Mouse (Mus musculus) liver, embryonic 14.5 days (tissue): ENCODE results near the gene Pnpla8. TPM values are rescaled to one million over a fixed set of nuclear protein-coding genes. Genes with fewer than 3 reads are reported as not detected.

Experiments used
- ATAC-seq: fragments of 200-750 bp; cut with Nextera tagmentation; 2 replicates; pipeline ENCODE4 v1.8.0; 2017; ENCODE audit warnings: moderate number of reproducible peaks, mild to moderate bottlenecking, moderate library complexity; ENCODE audit not compliant: insufficient read depth
- DNase-seq, 3 experiments: peaks; one replicate each; pipeline ENCODE4 v3.0.0-alpha.2; 2012 to 2013; ENCODE audit warnings: low read depth in 3 of 3, low spot score in 3 of 3
- H3K27ac ChIP-seq: fragments of 300-500 bp; sonication (generic); 2 replicates; pipeline ENCODE4 v1.5.1; 2014; ENCODE audit warnings: moderate library complexity, mild to moderate bottlenecking, control low read depth, inconsistent platforms
- H3K27me3 ChIP-seq: fragments of 300-500 bp; sonication (generic); 2 replicates; pipeline ENCODE4 v1.6.1; 2014; ENCODE audit warnings: mild to moderate bottlenecking, low read length, moderate library complexity; ENCODE audit not compliant: control insufficient read depth, insufficient read depth
- H3K36me3 ChIP-seq: fragments of 300-500 bp; sonication (generic); replicated peaks from 2 replicates; pipeline ENCODE4 v1.6.1; 2014; ENCODE audit warnings: low read depth; ENCODE audit not compliant: control insufficient read depth, insufficient read depth
- H3K4me1 ChIP-seq, 2 experiments: fragments of 200-500 bp in 1 of 2; fragments of 300-500 bp in 1 of 2; sonication (generic) in 1 of 2; replicated peaks; 2 replicates each; pipeline ENCODE4 v1.6.1; 2012 to 2014; ENCODE audit warnings: antibody characterized with exemption in 1 of 2, inconsistent platforms in 1 of 2, low read length in 1 of 2; ENCODE audit not compliant: control insufficient read depth in 2 of 2, insufficient read depth in 2 of 2
- H3K4me2 ChIP-seq: fragments of 300-500 bp; sonication (generic); 2 replicates; pipeline ENCODE4 v1.6.1; 2014; ENCODE audit warnings: low read depth, mild to moderate bottlenecking, control low read depth, moderate library complexity
- H3K4me3 ChIP-seq, 2 experiments: fragments of 200-500 bp in 1 of 2; fragments of 300-500 bp in 1 of 2; sonication (generic) in 1 of 2; 2 replicates each; pipeline ENCODE4 v1.5.1; 2012 to 2014; ENCODE audit warnings: low read depth in 2 of 2, low read length in 2 of 2, mild to moderate bottlenecking in 2 of 2, control low read depth in 1 of 2, inconsistent platforms in 1 of 2, moderate library complexity in 1 of 2; ENCODE audit not compliant: insufficient read depth in 1 of 2
- H3K9ac ChIP-seq: fragments of 300-500 bp; sonication (generic); replicated peaks from 2 replicates; pipeline ENCODE4 v1.6.1; 2014; ENCODE audit warnings: mild to moderate bottlenecking, control low read depth, moderate library complexity
- H3K9me3 ChIP-seq: fragments of 300-500 bp; sonication (generic); 2 replicates; pipeline ENCODE4 v1.6.1; 2016; ENCODE audit warnings: low read length, mixed read lengths; ENCODE audit not compliant: control insufficient read depth
- CTCF ChIP-seq: IDR thresholded peaks from 2 replicates; pipeline ENCODE4 v1.5.1; 2016; ENCODE audit warnings: antibody characterized with exemption, low read depth, control low read depth
- EP300 ChIP-seq: IDR thresholded peaks from 2 replicates; pipeline ENCODE4 v1.6.1; 2016; ENCODE audit warnings: antibody characterized with exemption, low read depth
- WGBS: fragments of 180-500 bp; shearing (Covaris S2); extraction: QIAGEN DNeasy Blood & Tissue Kit; methylation state at CpG from one replicate; pipeline ENCODE4 v1.1.7; 2014; ENCODE audit not compliant: insufficient replicate concordance; 5-methylcytosine and 5-hydroxymethylcytosine counted together
- microRNA-seq: library from miRNA; unstranded; fragments of <30 nt; microRNA quantifications from one replicate; pipeline ENCODE4, GENCODE M21; 2016
- polyA plus RNA-seq, 2 experiments: library from polyadenylated mRNA; depleted of rRNA in 1 of 2; stranded (reverse) in 1 of 2; unstranded in 1 of 2; fragments of >200 nt; fragmentation: Nextera tagmentation in 1 of 2; extraction: Ambion mirVana in 1 of 2; gene quantifications; 2 replicates each; pipeline versions ENCODE4 v1.2.1 to v1.2.3; 2012 to 2014

Gene Pnpla8
- polyA plus RNA-seq, 2 experiments: 8.8 to 21.4 TPM

GRCm38 (mm10) chr12:44357460-44357859 lies 136.3 kb downstream of the Pnpla8 start:
- ATAC-seq: no peak
- 55% methylated on average over 3 of the region's 3 CpGs for WGBS

GRCm38 (mm10) chr12:44357881-44358280 lies 136.7 kb downstream of the Pnpla8 start:
- no peak overlapping the region for H3K4me3 ChIP-seq
- WGBS: 72% methylated on average over 1 of the region's 1 CpGs
- H3K4me1 ChIP-seq: no peaks in the 10 kb centered on the region
- DNase-seq (no peak), ATAC-seq (no peak)
- H3K27me3 ChIP-seq: no peaks in the 10 kb centered on the region
- TF ChIP-seq CTCF: no peak
- TF ChIP-seq EP300: no peak
- H3K36me3 ChIP-seq: no peaks in the 10 kb centered on the region
- no peaks in the 10 kb centered on the region for H3K9me3 ChIP-seq
- H3K9ac ChIP-seq: no peak overlapping the region
- H3K27ac ChIP-seq: no peak overlapping the region
- H3K4me2 ChIP-seq: no peak overlapping the region

More at GRCm38 (mm10) chr12:44357460-44357859, 136.3 kb downstream of the Pnpla8 start:
- H3K27ac ChIP-seq: no peak overlapping the region
- no peak overlapping the region for H3K4me3 ChIP-seq
- TF ChIP-seq CTCF (no peak), EP300 (no peak)
- DNase-seq: no peak
- no peaks in the 10 kb centered on the region for H3K4me1 ChIP-seq
- H3K9me3 ChIP-seq: no peaks in the 10 kb centered on the region
- no peaks in the 10 kb centered on the region for H3K27me3 ChIP-seq
- H3K36me3 ChIP-seq: no peaks in the 10 kb centered on the region
- H3K9ac ChIP-seq: no peak overlapping the region
- no peak overlapping the region for H3K4me2 ChIP-seq

- Histone ChIP-seq H3K9ac (no peak overlapping the region), H3K27me3 (no peaks in the 10 kb centered on the region), H3K27ac (no peak overlapping the region), H3K36me3 (no peaks in the 10 kb centered on the region), H3K4me3 (no peak overlapping the region), H3K9me3 (no peaks in the 10 kb centered on the region), H3K4me1 (no peaks in the 10 kb centered on the region), H3K4me2 (no peak overlapping the region)
- DNase-seq (no peak), ATAC-seq (no peak)
- no peak for TF ChIP-seq EP300
- TF ChIP-seq CTCF: no peak
- WGBS: 42% methylated on average over 3 of the region's 3 CpGs
Measured at GRCm38 (mm10) chr12:44371076-44371710, 150.0 kb downstream of the Pnpla8 start.

Small RNA genes lying within 50 kb of the gene (microRNA-seq; reads per million reads assigned to microRNA genes)
- not detected for gene Mir5627

Other genes starting within 250 kb of the Pnpla8 start
- 4.4 and 5.6 TPM in 2 replicates for gene Dnajb9, start 11.0 kb upstream of the Pnpla8 start, polyA plus RNA-seq (2012; rRNA removed)
- gene Dnajb9, start 11.0 kb upstream of the Pnpla8 start, polyA plus RNA-seq (2014; fragmentation: Nextera tagmentation; extraction: Ambion mirVana): 15.4 and 15.7 TPM in 2 replicates
- 0.06 TPM in 2 replicates for gene Nrcam, start 107.5 kb downstream of the Pnpla8 start, polyA plus RNA-seq (2012; rRNA removed)
- gene Nrcam, start 107.5 kb downstream of the Pnpla8 start, polyA plus RNA-seq (2014; fragmentation: Nextera tagmentation; extraction: Ambion mirVana): 0.23 TPM in 2 replicates